ENCODE assay signal across 12 mouse cellular contexts in genomic region chr19:57782366-57783089, GRCm38 (mm10).
A peak's percentile ranks its signal among the peaks of the same experiment; 100 is the strongest.
DNase-seq lines count a peak whose midpoint lies in the region; ATAC-seq lines count a peak whose summit lies in the region.
"Had no signal": no experiment of that assay in that cellular context is flagged by ENCODE, and none has a peak within 500 bp of the region (broad histone marks: within the 10 kb centered on the region; RNA-seq: fewer than 3 reads in every experiment).

No protein-coding gene starts in this region.

- no peaks in the 10 kb centered on the region for H3K9me3 ChIP-seq in midbrain, embryonic 11.5 days (ENCODE audit: control insufficient read depth, low read length)
- H3K9me3 ChIP-seq: hindbrain, embryonic 13.5 days had no signal

- WGBS in midbrain, embryonic 11.5 days, result 93% methylated on average over 3 of the region's 3 CpGs

- DNase-seq in frontal cortex, postnatal 14 days (ENCODE audit: low spot score in 2 of 2), result no peak
- peak; percentile 29 for DNase-seq in left cerebral cortex, adult 11 months (ENCODE audit: low spot score)
- DNase-seq in left cerebral cortex, postnatal 4 days, result no peak
- DNase-seq in left cerebral cortex, postnatal 14 days (ENCODE audit: low spot score in 2 of 2), result peak; percentile 54 to 55
- DNase-seq in telencephalon, adult 2 months (ENCODE audit: low read depth, low spot score), result peak; percentile 78
- no peak for DNase-seq in midbrain, embryonic 11.5 days (ENCODE audit: low spot score, missing footprints)
- no peak for DNase-seq in lung, postnatal 10 days
- DNase-seq: adrenal gland, adult 2 months; B cell, adult 2 months had no signal

- intact Hi-C loops in left cerebral cortex, postnatal 4 days (cut with DNase I), result no loop called here
- intact Hi-C loops in left cerebral cortex, postnatal 14 days (cut with DNase I), result no loop called here

- H3K36me3 ChIP-seq in midbrain, embryonic 11.5 days (ENCODE audit: control insufficient read depth, insufficient read depth, low read length), result no peaks in the 10 kb centered on the region
- H3K36me3 ChIP-seq: hindbrain, embryonic 13.5 days had no signal

- H3K4me2 ChIP-seq in midbrain, embryonic 11.5 days, result no peak overlapping the region
- H3K4me2 ChIP-seq: hindbrain, embryonic 13.5 days had no signal

- ATAC-seq in frontal cortex, adult (ENCODE audit: low TSS enrichment), result peak; percentile 85
- no peak for ATAC-seq in midbrain, embryonic 11.5 days (ENCODE audit: low FRiP score)

- no peaks in the 10 kb centered on the region for H3K27me3 ChIP-seq in midbrain, embryonic 11.5 days (ENCODE audit: control insufficient read depth, insufficient read depth, low read length)
- H3K27me3 ChIP-seq: hindbrain, embryonic 13.5 days had no signal

- no peak overlapping the region for H3K27ac ChIP-seq in midbrain, embryonic 11.5 days (ENCODE audit: low read depth, low read length)
- H3K27ac ChIP-seq: hindbrain, embryonic 13.5 days; macrophage had no signal

- H3K9ac ChIP-seq in midbrain, embryonic 11.5 days (ENCODE audit: low read length), result no peak overlapping the region
- H3K9ac ChIP-seq: hindbrain, embryonic 13.5 days had no signal

- no peak overlapping the region for H3K4me3 ChIP-seq in midbrain, embryonic 11.5 days (ENCODE audit: low read depth, low read length)
- H3K4me3 ChIP-seq: hindbrain, embryonic 13.5 days had no signal

- H3K4me1 ChIP-seq in midbrain, embryonic 11.5 days (ENCODE audit: control insufficient read depth, insufficient read depth, low read length), result no peaks in the 10 kb centered on the region

Comparison
In these comparisons a context has a peak if more than half of its experiments do, and no peak if none do; other contexts are left out.
1. DNase-seq: peak in left cerebral cortex, adult 11 months (single experiment), left cerebral cortex, postnatal 14 days (2 of 2) and telencephalon, adult 2 months (single experiment); none in frontal cortex, postnatal 14 days (0 of 2), left cerebral cortex, postnatal 4 days (single experiment), midbrain, embryonic 11.5 days (single experiment) and lung, postnatal 10 days (single experiment).